Mouse (Mus musculus): Measurements from ENCODE around the gene Spaca3. TPM values are rescaled to one million over a fixed set of nuclear protein-coding genes. Genes with fewer than 3 reads are reported as not detected.

Spaca3 gene
- polyA plus RNA-seq, 1 experiment from 2014 or later: not detected

- ChIA-PET CTCF (interaction anchor here (1.0 to 2.2 kb wide), 2 partner anchors 11 kb away, joined by 3 to 9 read pairs; no protein-coding TSS in a partner anchor), POLR2A (no interaction called here)
- no peaks in the 10 kb centered on the region for H3K27me3 ChIP-seq
- DNase-seq (ENCODE audit: low read depth, low spot score) (no peak), ATAC-seq (no peak)
- in situ Hi-C loops (cut with MboI; ENCODE audit: low pct_unique_long_range_greater_than_20kb): no loop called here
- TF ChIP-seq CTCF (IDR thresholded peaks at IDR 0.05): no peak
Observed at GRCm38 (mm10) chr11:80889336-80890063, 31.3 kb downstream of the Spaca3 start.

DNA sequence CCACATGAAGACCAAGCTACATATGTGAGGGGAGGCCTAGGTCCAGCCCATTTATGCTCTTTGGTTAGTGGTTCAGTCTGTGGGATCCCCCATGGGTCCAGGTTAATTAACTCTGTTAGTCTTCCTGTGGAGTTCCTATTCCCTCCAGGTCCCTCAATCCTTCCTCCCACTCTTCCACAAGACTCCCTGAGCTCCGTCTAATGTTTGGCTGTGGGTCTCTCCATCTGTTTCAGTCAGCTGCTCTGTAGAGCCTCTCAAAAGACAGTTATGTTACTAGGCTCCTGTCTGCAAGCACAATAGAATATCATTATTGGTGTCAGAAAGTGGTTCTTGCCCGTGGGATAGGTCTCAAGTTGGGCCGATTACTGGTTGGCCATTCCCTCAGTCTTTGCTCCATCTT is 37.7 kb downstream of the Spaca3 start:
- in situ Hi-C loops (cut with MboI; ENCODE audit: low pct_unique_long_range_greater_than_20kb): no loop called here
- H3K27me3 ChIP-seq: no peaks in the 10 kb centered on the region
- POLR2A ChIA-PET: no interaction called here
- TF ChIP-seq CTCF (IDR thresholded peaks at IDR 0.05): no peak
- ATAC-seq (no peak), DNase-seq (ENCODE audit: low read depth, low spot score) (no peak)
- CTCF ChIA-PET: interaction anchor here (0.8 to 1.1 kb wide), 2 partner anchors 9 to 11 kb away, joined by 3 read pairs; no protein-coding TSS in a partner anchor

- DNase-seq (ENCODE audit: low read depth, low spot score): no peak
- POLR2A ChIA-PET: no interaction called here
- TF ChIP-seq CTCF (IDR thresholded peaks at IDR 0.05): no peak
- in situ Hi-C loops (cut with MboI; ENCODE audit: low pct_unique_long_range_greater_than_20kb): no loop called here
- CTCF ChIA-PET: interaction anchor here (1.5 kb wide), 1 partner anchor 12 kb away, joined by 3 read pairs; no protein-coding TSS in a partner anchor
- no peak for ATAC-seq
- H3K27me3 ChIP-seq: no peaks in the 10 kb centered on the region
Observed at GRCm38 (mm10) chr11:80900555-80900954, 42.4 kb downstream of the Spaca3 start.

GRCm38 (mm10) chr11:80902664-80903063 is 44.5 kb downstream of the Spaca3 start:
- H3K27me3 ChIP-seq: no peaks in the 10 kb centered on the region
- ATAC-seq (peak; percentile 84), DNase-seq (ENCODE audit: low read depth, low spot score) (no peak)
- ChIA-PET POLR2A (no interaction called here), CTCF (interaction anchor here (1.6 kb wide), 1 partner anchor 30 kb away, joined by 4 read pairs; no protein-coding TSS in a partner anchor)
- TF ChIP-seq CTCF (IDR thresholded peaks at IDR 0.05): no peak
- in situ Hi-C loops (cut with MboI; ENCODE audit: low pct_unique_long_range_greater_than_20kb): no loop called here

- ATAC-seq: no peak
- TF ChIP-seq CTCF (IDR thresholded peaks at IDR 0.05): no peak
- CTCF ChIA-PET: interaction anchor here (1.6 kb wide), 1 partner anchor 31 kb away, joined by 4 read pairs; no protein-coding TSS in a partner anchor
- no peak for DNase-seq (ENCODE audit: low read depth, low spot score)
- in situ Hi-C loops (cut with MboI; ENCODE audit: low pct_unique_long_range_greater_than_20kb): no loop called here
- POLR2A ChIA-PET: no interaction called here
- H3K27me3 ChIP-seq: no peaks in the 10 kb centered on the region
Observed at GRCm38 (mm10) chr11:80903426-80903825, 45.3 kb downstream of the Spaca3 start.

GRCm38 (mm10) chr11:80904559-80904958 is 46.4 kb downstream of the Spaca3 start:
- TF ChIP-seq CTCF (IDR thresholded peaks at IDR 0.05): no peak
- ATAC-seq (no peak), DNase-seq (ENCODE audit: low read depth, low spot score) (no peak)
- POLR2A ChIA-PET: no interaction called here
- CTCF ChIA-PET: no interaction called here
- no peaks in the 10 kb centered on the region for H3K27me3 ChIP-seq
- in situ Hi-C loops (cut with MboI; ENCODE audit: low pct_unique_long_range_greater_than_20kb): no loop called here

- TF ChIP-seq CTCF (IDR thresholded peaks at IDR 0.05): peak; percentile 82
- ATAC-seq (no peak), DNase-seq (ENCODE audit: low read depth, low spot score) (no peak)
- in situ Hi-C loops (cut with MboI; ENCODE audit: low pct_unique_long_range_greater_than_20kb): no loop called here
- ChIA-PET POLR2A (interaction anchor here (1.1 kb wide), 1 partner anchor 10 kb away, joined by 4 read pairs; no protein-coding TSS in a partner anchor), CTCF (interaction anchor here (0.6 to 2.1 kb wide), 12 partner anchors 9 to 628 kb away, joined by 3 to 8 read pairs (median 4); no protein-coding TSS in a partner anchor)
- H3K27me3 ChIP-seq: no peaks in the 10 kb centered on the region
Observed at GRCm38 (mm10) chr11:80906456-80906855, 48.3 kb downstream of the Spaca3 start.

DNA sequence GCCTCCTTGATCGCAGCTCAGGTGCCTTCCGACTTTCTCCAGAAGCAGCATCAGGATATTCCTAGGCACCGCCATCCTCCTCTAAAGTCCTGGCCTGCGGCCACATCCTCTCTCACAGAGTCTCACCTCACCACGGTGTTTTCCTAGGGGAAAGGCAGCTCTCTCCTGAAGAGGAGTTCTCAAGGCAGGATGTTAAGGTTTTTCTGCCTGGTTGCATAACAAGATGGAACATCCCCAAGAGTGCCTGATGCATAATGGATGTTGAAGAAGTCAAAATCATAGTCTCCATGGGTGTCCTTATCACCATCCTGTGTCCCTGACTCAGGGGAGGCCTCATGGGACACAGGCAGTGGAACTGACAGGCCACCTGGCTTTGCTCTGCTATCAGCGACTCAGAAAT is 49.7 kb downstream of the Spaca3 start:
- no peak for TF ChIP-seq CTCF (IDR thresholded peaks at IDR 0.05)
- H3K27me3 ChIP-seq: no peaks in the 10 kb centered on the region
- in situ Hi-C loops (cut with MboI; ENCODE audit: low pct_unique_long_range_greater_than_20kb): no loop called here
- no peak for ATAC-seq
- POLR2A ChIA-PET: interaction anchor here (0.6 kb wide), 1 partner anchor 65 kb away, joined by 3 read pairs; no protein-coding TSS in a partner anchor
- CTCF ChIA-PET: interaction anchor here (0.8 to 2.1 kb wide), 9 partner anchors 11 to 99 kb away, joined by 3 to 8 read pairs (median 3); no protein-coding TSS in a partner anchor
- DNase-seq (ENCODE audit: low read depth, low spot score): no peak

DNA sequence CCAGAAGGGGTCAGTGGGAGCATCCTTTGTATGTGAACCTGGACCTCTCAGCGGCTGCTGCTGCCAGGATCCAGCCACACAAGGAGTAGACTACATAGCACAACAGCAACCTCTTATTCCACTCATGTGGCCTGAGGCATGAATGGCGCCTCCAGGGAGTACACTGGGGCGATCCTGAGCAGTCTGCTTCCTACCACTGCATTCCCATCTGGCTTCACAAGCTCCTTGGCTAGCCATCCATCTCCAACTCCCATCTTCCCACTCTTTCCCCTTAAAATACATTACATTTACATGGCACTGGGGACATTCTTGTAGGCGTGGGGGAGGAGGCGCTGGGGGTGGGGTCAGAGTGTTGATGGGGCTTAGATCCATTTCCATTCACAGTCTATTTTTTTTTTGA is 54.6 kb downstream of the Spaca3 start:
- in situ Hi-C loops (cut with MboI; ENCODE audit: low pct_unique_long_range_greater_than_20kb): no loop called here
- ATAC-seq (no peak), DNase-seq (ENCODE audit: low read depth, low spot score) (no peak)
- no peaks in the 10 kb centered on the region for H3K27me3 ChIP-seq
- POLR2A ChIA-PET: interaction anchor here (0.5 kb wide), 1 partner anchor 293 kb away, joined by 3 read pairs; no protein-coding TSS in a partner anchor
- CTCF ChIA-PET: interaction anchor here (0.9 kb wide), 1 partner anchor 20 kb away, joined by 3 read pairs; no protein-coding TSS in a partner anchor
- TF ChIP-seq CTCF (IDR thresholded peaks at IDR 0.05): no peak

DNA sequence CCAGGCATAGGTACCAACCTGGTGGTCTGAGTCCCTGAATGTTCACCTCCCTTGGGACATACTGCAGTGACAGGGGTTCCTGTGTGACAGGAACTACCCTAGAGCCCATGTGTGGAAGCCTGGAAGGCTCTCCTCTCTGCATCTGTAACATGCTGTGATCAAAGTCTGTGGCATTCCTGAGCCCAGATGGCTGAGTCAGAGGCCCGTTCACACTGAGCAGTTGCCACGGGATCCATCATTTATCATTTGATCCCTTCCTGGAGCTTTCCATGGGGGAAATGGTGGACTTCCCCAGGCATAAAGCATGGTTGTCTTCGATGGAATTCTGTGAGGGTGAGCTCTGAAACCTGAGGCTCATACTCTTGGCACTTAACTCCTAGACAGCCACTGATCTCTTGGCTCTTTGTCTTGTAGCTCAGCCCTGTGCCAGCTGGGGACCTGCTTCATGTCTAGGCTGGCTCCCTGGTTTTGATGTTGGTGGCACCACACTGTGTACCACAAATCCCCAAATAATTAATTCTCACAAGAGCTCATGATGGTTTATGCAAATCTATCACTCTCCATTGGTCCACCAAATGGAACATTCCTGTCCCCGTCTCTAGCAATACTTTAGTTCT is 55.4 kb downstream of the Spaca3 start:
- no peak for TF ChIP-seq CTCF (IDR thresholded peaks at IDR 0.05)
- no peaks in the 10 kb centered on the region for H3K27me3 ChIP-seq
- ChIA-PET CTCF (interaction anchor here (0.9 kb wide), 1 partner anchor 20 kb away, joined by 3 read pairs; no protein-coding TSS in a partner anchor), POLR2A (interaction anchor here (0.8 kb wide), 1 partner anchor 221 kb away, joined by 3 read pairs; no protein-coding TSS in a partner anchor)
- in situ Hi-C loops (cut with MboI; ENCODE audit: low pct_unique_long_range_greater_than_20kb): no loop called here
- ATAC-seq (peak; percentile 79), DNase-seq (ENCODE audit: low read depth, low spot score) (no peak)

Other genes starting within 250 kb of the Spaca3 start
- 36.9 TPM for gene Myo1d, start 78.3 kb upstream of the Spaca3 start, polyA plus RNA-seq (2021)
- gene Tmem98, start 48.2 kb upstream of the Spaca3 start, polyA plus RNA-seq (2021): 151 TPM

Measured in Patski (cell line).